Mouse (Mus musculus) layer of hippocampus, postnatal 25 days (tissue): ENCODE data around the gene Efemp2. TPM values are rescaled to one million over a fixed set of nuclear protein-coding genes. Genes with fewer than 3 reads are reported as not detected.

Experiments
- DNase-seq, 2 experiments: peaks; one replicate each; pipeline ENCODE4 v3.0.0; 2022; ENCODE audit warnings: mixed read lengths in 2 of 2, low spot score in 1 of 2; ENCODE audit errors: extremely low spot score in 1 of 2
- total RNA-seq, 2 experiments: library from RNA; stranded (reverse); gene quantifications; 2 replicates each; pipeline ENCODE4 v1.2.3; 2021

Gene Efemp2
- 10 to 100 TPM; 11.0 to 11.6 TPM for total RNA-seq

- peak; percentile 44 to 46 for DNase-seq
These were observed at the start of gene Efemp2 for GRCm38 (mm10) chr19:5473720-5474119. Gene Efemp2, plus strand, starts transcription at chr19:5473954.

- peak in 1 of 2 experiments; percentile 59 for DNase-seq
These were observed 49.5 kb upstream of the Efemp2 start for GRCm38 (mm10) chr19:5424092-5424781.

GRCm38 (mm10) chr19:5424782-5425741, 48.7 kb upstream of the Efemp2 start, which contains the start of the genes Drap1 and AI837181:
Gene Drap1, minus strand, starts transcription at chr19:5424979.
Gene AI837181, plus strand, starts transcription at chr19:5425144.
- DNase-seq = peak; percentile 85 to 86

- no peak for DNase-seq
These were observed 47.7 kb upstream of the Efemp2 start for GRCm38 (mm10) chr19:5425906-5426565.

- DNase-seq = no peak
These were observed 47.0 kb upstream of the Efemp2 start for GRCm38 (mm10) chr19:5426640-5427290.

GRCm38 (mm10) chr19:5428083-5428482, 45.7 kb upstream of the Efemp2 start:
- no peak for DNase-seq

- no peak for DNase-seq
These were observed 44.5 kb upstream of the Efemp2 start for GRCm38 (mm10) chr19:5429219-5429618.

- DNase-seq = no peak
These were observed 43.9 kb upstream of the Efemp2 start for GRCm38 (mm10) chr19:5429806-5430205.

GRCm38 (mm10) chr19:5430408-5430807, 43.3 kb upstream of the Efemp2 start:
- no peak for DNase-seq

- no peak for DNase-seq
These were observed 41.8 kb upstream of the Efemp2 start for GRCm38 (mm10) chr19:5431911-5432464.

GRCm38 (mm10) chr19:5432992-5433852, 40.5 kb upstream of the Efemp2 start:
- no peak for DNase-seq

- no peak for DNase-seq
These were observed 39.8 kb upstream of the Efemp2 start for GRCm38 (mm10) chr19:5433951-5434350.

GRCm38 (mm10) chr19:5444371-5444908, 29.3 kb upstream of the Efemp2 start:
- no peak for DNase-seq

GRCm38 (mm10) chr19:5444954-5445353, 28.8 kb upstream of the Efemp2 start:
- no peak for DNase-seq

- DNase-seq = no peak
These were observed 28.0 kb upstream of the Efemp2 start for GRCm38 (mm10) chr19:5445747-5446146.

- DNase-seq = peak in 1 of 2 experiments; percentile 57
These were observed 26.0 kb upstream of the Efemp2 start, which contains the start of gene Fosl1 for GRCm38 (mm10) chr19:5447515-5448353. Gene Fosl1, plus strand, starts transcription at chr19:5447547.

- DNase-seq = no peak
These were observed 25.2 kb upstream of the Efemp2 start for GRCm38 (mm10) chr19:5448354-5449150.
